Mouse (Mus musculus) heart, adult 2 months (tissue): Measurements from ENCODE around the gene Snap29. TPM values are rescaled to one million over a fixed set of nuclear protein-coding genes. Genes with fewer than 3 reads are reported as not detected.

ENCODE experiments used
- DNase-seq, 2 experiments: peaks; one replicate each; pipeline ENCODE4 v3.0.0; 2021
- H3K27ac ChIP-seq: fragments of 200-600 bp; 2 replicates; pipeline ENCODE4 v1.8.1; 2022
- H3K27me3 ChIP-seq: fragments of 200-500 bp; 2 replicates; pipeline ENCODE4 v1.6.1; 2012; ENCODE audit warnings: mild to moderate bottlenecking, low read length, inconsistent platforms, mixed read lengths; ENCODE audit not compliant: control insufficient read depth, insufficient read depth
- H3K36me3 ChIP-seq: fragments of 200-500 bp; 2 replicates; pipeline ENCODE4 v1.6.1; 2012; ENCODE audit warnings: low read length, inconsistent platforms; ENCODE audit not compliant: control insufficient read depth, insufficient read depth
- H3K4me1 ChIP-seq: fragments of 200-500 bp; 2 replicates; pipeline ENCODE4 v1.6.1; 2011; ENCODE audit warnings: low read length; ENCODE audit not compliant: control insufficient read depth, insufficient read depth
- H3K4me3 ChIP-seq: fragments of 200-600 bp; 2 replicates; pipeline ENCODE4 v1.8.1; 2022
- H3K79me2 ChIP-seq: fragments of 200-500 bp; replicated peaks from 2 replicates; pipeline ENCODE4 v1.6.1; 2012; ENCODE audit warnings: mild to moderate bottlenecking, inconsistent platforms, low read length, moderate library complexity, mixed read lengths; ENCODE audit not compliant: control insufficient read depth, insufficient read depth
- H3K9ac ChIP-seq: fragments of 200-500 bp; 2 replicates; pipeline ENCODE4 v1.6.1; 2012; ENCODE audit warnings: low read depth, mild to moderate bottlenecking, control low read depth, inconsistent platforms, low read length, mixed read lengths
- CTCF ChIP-seq: fragments of 200-600 bp; IDR thresholded peaks from 2 replicates; pipeline ENCODE4 v1.8.1; 2022; ENCODE audit warnings: antibody characterized with exemption, mild to moderate bottlenecking, moderate library complexity
- EP300 ChIP-seq: fragments of 200-500 bp; IDR thresholded peaks from 2 replicates; pipeline ENCODE4 v1.6.1; 2011; ENCODE audit warnings: low read depth, low read length, control low read depth; ENCODE audit not compliant: insufficient read depth
- POLR2A ChIP-seq: fragments of 200-500 bp; IDR thresholded peaks from 2 replicates; pipeline ENCODE4 v1.6.1; 2011; ENCODE audit warnings: mild to moderate bottlenecking, low read depth, low read length, control low read depth; ENCODE audit not compliant: insufficient read depth
- WGBS: fragments of 180-500 bp; shearing (Covaris S2); methylation state at CpG from one replicate; pipeline ENCODE4 v1.1.7; 2018; 5-methylcytosine and 5-hydroxymethylcytosine counted together
- intact Hi-C: fragments of 180-260 bp; cut with DNase I; formaldehyde crosslinking; loops from one replicate; pipeline ENCODE4 v1.15.1; 2025
- polyA plus RNA-seq: library from polyadenylated mRNA; depleted of rRNA; stranded (reverse); fragments of >200 nt; gene quantifications from 2 replicates; pipeline ENCODE4 v1.2.3, GENCODE M21; 2012; rRNA removed
- total RNA-seq, 2 experiments: library from RNA; stranded (reverse); gene quantifications; 2 replicates each; pipeline ENCODE4 v1.2.3; 2021

Snap29 gene
- total and polyA plus RNA-seq, 3 experiments, result 5.0 to 17.0 (median 15.5) TPM

GRCm38 (mm10) chr16:17478331-17478943, 72.7 kb downstream of the Snap29 start:
- Histone ChIP-seq H3K27me3 (no peaks in the 10 kb centered on the region), H3K4me3 (no peak overlapping the region), H3K27ac (no peak overlapping the region), H3K36me3 (peaks cover 15% of the 10 kb centered on the region), H3K9ac (no peak overlapping the region), H3K79me2 (peaks cover 4% of the 10 kb centered on the region; the same call in 1 of the 2 replicates), H3K4me1 (peaks cover 6% of the 10 kb centered on the region)
- intact Hi-C loops, result no loop called here
- TF ChIP-seq POLR2A (no peak), CTCF (no peak), EP300 (no peak)
- WGBS, result 58% methylated on average over 4 of the region's 4 CpGs
- no peak for DNase-seq

Other genes with a start within 250 kb of the Snap29 start
- 100 to 1,000 TPM; 102 to 112 TPM for gene Ube2l3, start 203.3 kb upstream of the Snap29 start, total RNA-seq
- gene Ube2l3, start 203.3 kb upstream of the Snap29 start, polyA plus RNA-seq, result 55.0 and 74.7 TPM in 2 replicates
- gene Rimbp3, start 197.4 kb upstream of the Snap29 start, total RNA-seq, result under 1 TPM; 0.13 to 0.16 TPM
- 0.09 and 0.14 TPM in 2 replicates for gene Rimbp3, start 197.4 kb upstream of the Snap29 start, polyA plus RNA-seq
- gene Hic2, start 172.4 kb upstream of the Snap29 start, total RNA-seq, result 1 to 10 TPM; 1.5 to 2.0 TPM
- gene Hic2, start 172.4 kb upstream of the Snap29 start, polyA plus RNA-seq, result 1.2 and 2.2 TPM in 2 replicates
- gene Tmem191c, start 129.9 kb upstream of the Snap29 start, total RNA-seq, result 1 to 10 TPM; 1.1 to 1.5 TPM
- 2.7 and 6.7 TPM in 2 replicates for gene Tmem191c, start 129.9 kb upstream of the Snap29 start, polyA plus RNA-seq
- 1 to 10 TPM; 1.2 to 1.6 TPM for gene Serpind1, start 74.6 kb upstream of the Snap29 start, total RNA-seq
- gene Serpind1, start 74.6 kb upstream of the Snap29 start, polyA plus RNA-seq, result 0.12 and 1.0 TPM in 2 replicates
- 10 to 100 TPM; 56.4 to 57.1 TPM for gene Pi4ka, start 328 bp downstream of the Snap29 start, total RNA-seq
- 49.0 and 61.2 TPM in 2 replicates for gene Pi4ka, start 328 bp downstream of the Snap29 start, polyA plus RNA-seq
- 10 to 100 TPM; 26.2 to 27.2 TPM for gene Crkl, start 46.0 kb downstream of the Snap29 start, total RNA-seq
- 31.2 and 36.5 TPM in 2 replicates for gene Crkl, start 46.0 kb downstream of the Snap29 start, polyA plus RNA-seq
- gene Aifm3, start 83.6 kb downstream of the Snap29 start, total RNA-seq, result under 1 TPM in 1 of 2 experiments, not detected in 1; 0.14 TPM
- gene Aifm3, start 83.6 kb downstream of the Snap29 start, polyA plus RNA-seq, result 0.08 and 0.09 TPM in 2 replicates
- 10 to 100 TPM; 24.3 to 28.5 TPM for gene Lztr1, start 102.7 kb downstream of the Snap29 start, total RNA-seq
- gene Lztr1, start 102.7 kb downstream of the Snap29 start, polyA plus RNA-seq, result 98.0 and 104 TPM in 2 replicates
- gene Thap7, start 125.2 kb downstream of the Snap29 start, total RNA-seq, result 10 to 100 TPM; 13.3 to 16.0 TPM
- gene Thap7, start 125.2 kb downstream of the Snap29 start, polyA plus RNA-seq, result 32.2 and 32.3 TPM in 2 replicates
- not detected for gene Lrrc74b, start 155.3 kb downstream of the Snap29 start, total RNA-seq
- gene Lrrc74b, start 155.3 kb downstream of the Snap29 start, polyA plus RNA-seq, result 0.12 and 0.61 TPM in 2 replicates
- gene P2rx6, start 155.9 kb downstream of the Snap29 start, total RNA-seq, result under 1 TPM; 0.78 to 0.89 TPM
- gene P2rx6, start 155.9 kb downstream of the Snap29 start, polyA plus RNA-seq, result 2.9 and 3.7 TPM in 2 replicates
- 1 to 10 TPM; 2.3 to 2.9 TPM for gene Slc7a4, start 177.2 kb downstream of the Snap29 start, total RNA-seq
- 3.7 and 5.7 TPM in 2 replicates for gene Slc7a4, start 177.2 kb downstream of the Snap29 start, polyA plus RNA-seq
- gene Smpd4, start 213.4 kb downstream of the Snap29 start, total RNA-seq, result 10 to 100 TPM; 16.9 to 18.4 TPM
- gene Smpd4, start 213.4 kb downstream of the Snap29 start, polyA plus RNA-seq, result 45.9 and 46.9 TPM in 2 replicates
- under 1 TPM; 0.26 to 0.32 TPM for gene Ccdc74a, start 240.5 kb downstream of the Snap29 start, total RNA-seq
- 0.16 and 0.47 TPM in 2 replicates for gene Ccdc74a, start 240.5 kb downstream of the Snap29 start, polyA plus RNA-seq